Mouse (Mus musculus): ENCODE results near the gene Fut7.
A peak's percentile ranks its signal among the peaks of the same experiment; 100 is the strongest.

Gene Fut7

DNA sequence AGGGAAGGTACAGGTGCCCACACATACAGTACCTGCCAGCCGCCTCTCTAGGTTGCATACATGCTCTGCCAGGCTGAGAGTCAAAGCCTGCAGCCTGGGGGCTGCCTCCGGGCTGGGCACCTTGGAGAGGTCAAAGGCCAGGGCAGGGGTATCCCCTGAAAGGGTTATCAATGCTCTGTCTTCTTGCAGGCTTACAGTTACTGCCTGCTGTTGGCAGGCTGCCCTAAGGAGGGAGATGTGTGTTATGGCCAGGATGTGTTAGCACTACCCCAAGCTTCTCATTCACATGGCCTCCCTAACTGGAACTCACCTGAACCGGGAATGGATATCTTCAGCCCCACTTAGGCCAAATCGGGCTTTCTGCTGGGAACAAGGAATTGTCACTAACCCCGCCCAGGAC is 37.1 kb downstream of the Fut7 start:
- no peak for DNase-seq (ENCODE audit: low read depth)

DNA sequence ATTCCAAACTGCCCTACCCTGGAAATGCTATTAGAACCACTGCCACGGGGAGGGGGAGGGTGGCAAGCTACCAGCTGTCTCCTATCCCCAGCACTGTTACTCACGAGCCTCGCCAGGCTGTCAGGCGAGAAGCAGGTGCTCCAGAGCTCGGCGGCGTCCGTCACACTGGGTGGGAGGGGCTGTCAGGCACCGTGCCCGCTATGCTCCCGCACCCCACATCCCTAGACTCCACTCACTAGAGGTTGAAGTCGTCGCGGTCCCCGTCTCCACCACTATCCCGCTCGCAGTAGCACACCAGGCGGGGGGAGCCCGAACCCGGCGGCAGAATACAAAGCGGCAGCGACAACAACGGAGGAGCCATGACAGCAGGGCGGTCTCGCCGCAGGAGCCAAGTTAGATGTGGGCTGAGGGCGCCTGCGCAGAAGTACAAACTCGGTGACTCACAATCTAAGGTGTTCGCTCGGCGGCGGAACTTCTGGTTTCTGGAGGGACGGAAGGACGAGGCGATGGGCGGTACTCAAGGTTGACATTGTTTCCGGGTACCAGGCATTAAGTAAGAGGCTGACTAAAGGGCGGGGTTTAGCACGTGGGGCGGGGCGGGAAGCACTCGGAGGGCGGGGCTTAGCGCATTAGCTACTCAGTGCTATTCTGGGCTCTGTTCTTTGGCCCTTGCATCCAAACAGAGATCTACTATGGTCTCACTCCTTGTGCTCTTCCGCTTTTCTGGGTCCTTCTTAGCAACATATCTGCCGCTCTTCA is 37.7 kb downstream of the Fut7 start, which contains the start of gene Paxx:
TSS of gene Paxx (minus strand) at position 544 of the 759 bp plus-strand sequence.
- peak; percentile 100 for DNase-seq (ENCODE audit: low read depth)

DNA sequence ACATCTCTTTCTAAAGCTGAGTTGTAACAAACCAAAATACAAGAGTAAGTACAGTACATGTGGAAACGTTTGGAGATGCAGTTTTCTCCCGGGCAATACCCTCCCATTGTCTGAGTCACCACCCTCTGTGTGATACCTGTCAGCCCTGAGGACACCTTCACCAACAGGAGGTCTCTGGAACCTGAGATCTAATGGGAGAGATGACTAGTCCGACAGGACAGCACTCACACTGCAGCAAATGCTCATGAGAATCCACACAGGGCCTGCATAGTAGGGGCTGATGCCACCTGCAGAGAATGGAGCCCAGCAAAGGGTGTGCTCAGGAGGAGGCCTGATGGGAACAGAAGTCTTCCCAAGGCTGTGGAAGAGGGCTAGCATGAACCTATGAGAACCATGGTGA is 38.3 kb downstream of the Fut7 start:
- no peak for DNase-seq (ENCODE audit: low read depth)

DNA sequence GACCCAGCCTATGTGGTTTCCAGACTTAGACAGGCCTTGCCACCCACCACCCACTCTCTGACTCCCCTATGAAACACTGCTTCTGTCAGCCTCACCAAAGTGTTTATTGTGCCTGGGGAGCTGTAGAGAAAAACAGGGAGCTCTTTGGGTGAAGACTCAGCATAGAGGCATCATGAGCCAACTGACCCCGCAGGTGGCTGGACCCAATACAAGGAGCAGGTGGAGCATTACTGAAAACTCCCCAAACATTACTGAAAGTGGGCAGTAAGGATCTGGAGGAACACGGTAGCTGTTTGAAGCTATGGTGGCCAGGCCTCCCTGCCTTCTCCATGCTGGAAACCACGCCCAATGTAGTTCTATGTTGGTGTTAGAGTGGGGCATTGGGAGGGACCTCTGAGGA is 40.6 kb downstream of the Fut7 start:
- no peak for DNase-seq (ENCODE audit: low read depth)

DNA sequence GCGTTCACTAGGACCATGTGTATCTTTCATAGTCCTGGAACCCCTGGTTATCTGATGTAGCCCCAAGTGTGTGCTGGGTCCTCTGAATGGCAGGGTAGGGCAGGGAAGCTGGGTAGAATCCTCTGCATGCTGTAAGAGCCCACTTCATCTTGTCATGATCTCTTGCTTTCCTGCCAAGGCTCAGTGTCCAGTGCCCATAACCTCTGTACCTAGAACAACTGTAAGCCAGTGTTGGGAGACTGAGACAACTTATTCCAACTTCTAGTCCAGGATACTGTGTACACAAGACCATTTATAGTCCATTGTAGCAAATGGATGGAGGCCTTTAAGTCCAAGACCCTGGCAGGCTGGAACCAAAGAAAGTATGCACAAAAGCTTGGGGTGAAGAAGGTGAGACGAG is 42.2 kb downstream of the Fut7 start:
- no peak for DNase-seq (ENCODE audit: low read depth)

DNA sequence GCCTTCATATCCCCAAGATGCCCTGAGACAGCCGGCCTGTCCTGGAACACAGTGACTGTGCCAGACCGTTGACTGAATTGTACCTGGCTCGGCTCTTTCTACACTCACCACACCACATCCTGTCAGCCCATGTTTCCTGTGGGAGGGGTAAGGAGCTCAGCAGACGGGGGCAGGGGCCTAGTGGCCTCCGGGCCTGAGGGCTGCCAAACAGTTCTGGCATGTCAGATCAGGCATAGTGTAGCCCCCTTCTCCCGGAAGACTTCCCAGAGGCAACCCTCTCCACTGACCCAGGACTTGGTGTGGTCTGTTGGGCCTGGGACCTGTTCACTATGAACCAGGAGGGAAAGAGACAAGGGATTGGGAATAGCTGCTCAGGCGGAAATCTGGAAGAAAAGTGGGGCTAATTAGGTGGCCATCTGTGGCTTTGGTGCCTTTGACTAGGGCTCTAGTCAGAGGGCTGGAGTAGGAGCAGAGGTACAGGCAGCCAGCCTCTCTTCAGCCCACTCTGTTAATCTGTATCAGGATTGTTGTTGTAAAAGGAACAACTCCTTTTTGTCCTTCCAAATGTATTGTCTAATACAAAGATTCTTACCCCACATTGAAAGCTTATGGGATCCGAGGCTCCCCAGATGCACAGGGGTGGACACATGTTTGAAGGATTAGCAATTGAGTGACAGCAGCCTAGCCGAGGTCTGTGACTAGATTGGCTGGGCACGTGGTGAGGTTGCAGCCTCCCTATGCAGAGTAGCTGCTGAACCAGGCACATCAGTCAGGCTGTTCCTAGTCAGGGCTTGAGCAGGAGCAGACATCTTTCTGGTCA is 43.0 kb downstream of the Fut7 start:
- peak; percentile 91 for DNase-seq (ENCODE audit: low read depth)

DNA sequence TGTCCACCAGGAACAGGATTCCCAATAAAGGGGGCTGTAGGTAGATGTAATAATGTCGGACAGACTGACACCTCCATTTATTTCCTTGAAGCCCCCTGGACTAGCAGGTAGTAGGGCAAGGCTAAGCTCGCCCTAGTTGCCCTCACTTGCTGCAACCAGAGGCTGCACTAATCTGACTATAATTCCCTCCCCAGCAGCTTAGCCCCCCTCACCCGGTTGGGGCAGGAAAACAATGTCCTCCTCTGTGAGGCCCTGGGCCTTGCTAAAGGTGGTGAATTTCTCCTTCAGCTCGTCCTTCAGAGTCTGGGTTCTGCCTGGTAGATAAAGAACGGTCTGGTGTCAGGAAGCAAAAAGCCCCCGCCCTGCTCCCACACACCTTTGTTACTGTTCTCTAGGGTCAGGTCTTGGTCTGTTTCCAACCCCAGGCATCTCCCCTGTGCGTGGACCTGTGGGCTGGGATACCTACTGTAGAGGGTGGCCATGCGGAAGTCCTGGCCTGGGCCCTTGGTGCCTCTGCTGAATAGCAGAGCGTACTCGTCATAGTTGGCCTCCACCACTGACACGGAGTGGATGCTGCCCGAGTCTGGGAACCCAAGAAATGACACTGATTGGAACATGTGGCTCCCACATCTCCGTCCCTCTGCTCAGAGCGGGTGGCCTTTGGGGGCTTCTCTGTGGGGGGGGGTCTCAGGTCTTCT is 44.7 kb downstream of the Fut7 start:
- no peak for DNase-seq (ENCODE audit: low read depth)

DNA sequence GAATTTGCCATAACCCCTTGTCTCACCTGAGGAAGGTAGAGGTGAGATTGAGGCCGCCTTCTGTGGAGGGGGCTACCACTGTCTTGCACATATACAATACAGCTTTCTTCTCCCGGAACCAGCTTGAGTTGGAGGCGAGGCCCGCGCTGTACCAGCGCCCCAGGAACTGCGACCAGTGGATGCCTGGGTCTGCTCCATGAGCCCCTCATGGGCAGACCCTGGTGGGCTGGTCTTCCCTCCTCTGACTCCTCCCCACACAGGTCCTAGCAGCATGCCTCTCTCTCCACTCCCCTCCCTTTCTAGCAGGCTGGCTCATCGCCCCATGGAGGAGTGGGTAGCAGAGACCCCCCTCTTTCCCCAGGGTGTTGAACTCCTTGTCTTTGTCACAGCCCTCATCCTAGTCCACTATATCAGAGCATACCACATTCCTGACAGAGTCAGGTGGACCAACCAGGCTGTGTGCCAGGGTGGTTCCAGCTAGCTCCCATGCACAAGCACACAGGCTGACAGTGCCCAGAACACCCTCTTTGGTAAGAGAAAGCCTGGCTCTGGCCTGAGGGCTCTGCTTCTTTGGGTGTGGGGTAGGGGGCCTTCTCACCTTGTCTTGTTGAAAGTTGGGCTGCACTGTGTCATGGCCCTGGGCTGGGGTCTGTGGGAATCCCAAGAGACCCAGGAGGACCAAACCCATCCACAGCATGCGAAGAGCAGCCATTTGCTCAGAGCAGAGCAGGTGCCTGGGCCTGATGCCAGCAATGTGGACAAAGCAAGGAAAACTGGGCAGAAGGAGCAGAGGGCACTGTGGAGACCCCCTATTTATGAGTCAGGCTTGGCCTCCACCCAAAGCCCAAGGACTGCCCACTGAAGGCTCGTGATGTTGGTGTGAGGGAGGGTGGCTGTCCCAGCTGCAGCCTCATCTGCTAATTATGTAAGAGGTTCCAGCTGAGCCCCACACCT is 46.2 kb downstream of the Fut7 start:
- DNase-seq (ENCODE audit: low read depth), result no peak

DNA sequence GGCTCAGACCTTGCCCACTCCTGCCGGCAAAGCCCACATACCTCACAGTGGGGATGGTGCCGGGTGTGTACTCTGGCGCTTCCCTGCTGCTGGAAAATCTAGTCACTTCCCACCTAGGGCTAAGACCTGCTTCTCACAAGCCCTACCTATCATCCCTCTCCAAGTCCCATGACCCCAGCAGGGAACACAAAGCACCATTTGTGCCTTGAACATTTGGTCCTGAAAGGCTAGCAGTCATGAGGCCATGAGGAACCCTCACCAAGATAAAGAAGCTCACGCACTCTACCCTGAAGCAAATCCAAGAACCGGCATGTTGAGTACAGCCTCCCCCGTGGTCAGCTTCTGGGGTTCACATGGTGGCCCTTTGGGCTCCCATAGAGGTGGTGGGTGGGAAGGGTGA is 46.9 kb downstream of the Fut7 start, which contains the start of gene Ptgds:
TSS of gene Ptgds (minus strand) at position 78 of the 400 bp plus-strand sequence.
- DNase-seq (ENCODE audit: low read depth), result no peak

DNA sequence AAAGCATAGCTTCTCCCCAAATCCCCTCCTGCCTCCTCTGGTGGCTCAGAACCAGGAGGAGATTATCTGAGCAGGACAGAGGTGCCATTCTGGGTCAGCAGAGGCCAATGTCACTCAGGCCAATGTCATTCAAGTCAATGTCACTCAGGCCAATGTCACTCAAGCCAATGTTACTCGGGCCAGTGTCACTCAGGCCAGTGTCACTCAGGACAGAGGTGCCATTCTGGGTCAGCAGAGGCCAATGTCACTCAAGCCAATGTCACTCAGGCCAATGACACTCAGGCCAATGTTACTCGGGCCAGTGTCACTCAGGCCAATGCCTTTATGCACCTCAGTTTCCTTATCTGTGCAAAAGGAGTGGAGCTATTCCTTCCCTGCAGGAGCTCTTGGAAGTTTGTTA is 49.5 kb downstream of the Fut7 start:
- no peak for DNase-seq (ENCODE audit: low read depth)
